In genomic region chr11:115564961-115565360, GRCm38 (mm10) we compare ENCODE assay signal across 7 mouse cellular contexts. TPM values are rescaled to one million over a fixed set of nuclear protein-coding genes. Genes with fewer than 3 reads are reported as not detected.
DNase-seq lines count a peak whose midpoint lies in the region; ATAC-seq and TF ChIP-seq lines count a peak whose summit lies in the region.

No protein-coding gene starts in this region.

- peak overlapping the region; percentile 79 for H3K9ac ChIP-seq in neural tube, embryonic 11.5 days (ENCODE audit: low read length)
- peak overlapping the region; percentile 60 for H3K9ac ChIP-seq in limb, embryonic 14.5 days (ENCODE audit: low read depth, low read length, severe bottlenecking)
- peak overlapping the region; percentile 76 for H3K9ac ChIP-seq in stomach, embryonic 16.5 days (ENCODE audit: low read length)

- H3K27ac ChIP-seq in neural tube, embryonic 11.5 days (ENCODE audit: low read depth, low read length), result no peak overlapping the region
- H3K27ac ChIP-seq in forebrain, embryonic 10.5 days, result peak overlapping the region; percentile 100
- no peak overlapping the region for H3K27ac ChIP-seq in limb, embryonic 14.5 days (replicated peaks; ENCODE audit: low read depth, low read length)
- H3K27ac ChIP-seq in stomach, embryonic 16.5 days (ENCODE audit: low read length), result no peak overlapping the region

- H3K9me3 ChIP-seq in neural tube, embryonic 11.5 days (ENCODE audit: control insufficient read depth, low read length), result no peaks in the 10 kb centered on the region
- H3K9me3 ChIP-seq in forebrain, embryonic 10.5 days, result no peaks in the 10 kb centered on the region
- H3K9me3 ChIP-seq in limb, embryonic 14.5 days (ENCODE audit: control insufficient read depth, low read length), result no peaks in the 10 kb centered on the region
- H3K9me3 ChIP-seq in stomach, embryonic 16.5 days (replicated peaks; ENCODE audit: control insufficient read depth, low read length), result no peaks in the 10 kb centered on the region

- H3K4me3 ChIP-seq in neural tube, embryonic 11.5 days (ENCODE audit: low read depth, low read length), result peak overlapping the region; percentile 79
- peak overlapping the region; percentile 92 for H3K4me3 ChIP-seq in forebrain, embryonic 10.5 days
- peak overlapping the region; percentile 57 for H3K4me3 ChIP-seq in limb, embryonic 14.5 days (replicated peaks; ENCODE audit: low read length)
- peak overlapping the region; percentile 77 for H3K4me3 ChIP-seq in stomach, embryonic 16.5 days (replicated peaks; ENCODE audit: low read length)

- H3K4me1 ChIP-seq in neural tube, embryonic 11.5 days (ENCODE audit: control insufficient read depth, insufficient read depth, low read length), result peaks cover 5% of the 10 kb centered on the region; the same call in 1 of the 2 replicates
- peaks cover 24% of the 10 kb centered on the region for H3K4me1 ChIP-seq in forebrain, embryonic 10.5 days
- peaks cover 8% of the 10 kb centered on the region for H3K4me1 ChIP-seq in limb, embryonic 14.5 days (ENCODE audit: control insufficient read depth, insufficient read depth, low read length)
- H3K4me1 ChIP-seq in stomach, embryonic 16.5 days (ENCODE audit: control insufficient read depth, insufficient read depth, low read length), result peaks cover 12% of the 10 kb centered on the region

- 21% methylated on average over 7 of the region's 7 CpGs for WGBS in neural tube, embryonic 11.5 days
- WGBS in forebrain, embryonic 10.5 days, result 26% methylated on average over 7 of the region's 7 CpGs
- 18% methylated on average over 7 of the region's 7 CpGs for WGBS in limb, embryonic 14.5 days
- WGBS in stomach, embryonic 16.5 days, result 14% methylated on average over 7 of the region's 7 CpGs

- H3K4me2 ChIP-seq in neural tube, embryonic 11.5 days (ENCODE audit: low read depth), result peak overlapping the region; percentile 64
- peak overlapping the region; percentile 72 for H3K4me2 ChIP-seq in limb, embryonic 14.5 days (replicated peaks; ENCODE audit: low read depth, low read length, severe bottlenecking)
- peak overlapping the region; percentile 72 for H3K4me2 ChIP-seq in stomach, embryonic 16.5 days (ENCODE audit: low read depth, low read length)

- DNase-seq in neural tube, embryonic 11.5 days (ENCODE audit: low spot score), result no peak
- DNase-seq in neural tube, embryonic 10.5 days (ENCODE audit: extremely low spot score, low spot score), result no peak
- DNase-seq in forebrain, embryonic 10.5 days (ENCODE audit: extremely low spot score, low spot score), result no peak
- no peak for DNase-seq in limb, embryonic 14.5 days (ENCODE audit: low spot score)
- no peak for DNase-seq in adrenal gland, adult 2 months
- DNase-seq in urinary bladder, postnatal 10 days (ENCODE audit: low spot score), result no peak

- no peak for ATAC-seq in neural tube, embryonic 11.5 days (ENCODE audit: insufficient read depth, low FRiP score, low TSS enrichment)
- no peak for ATAC-seq in limb, embryonic 14.5 days (ENCODE audit: low FRiP score, low read depth)
- no peak for ATAC-seq in stomach, embryonic 16.5 days (ENCODE audit: insufficient read depth, low FRiP score)

- peaks cover 15% of the 10 kb centered on the region for H3K36me3 ChIP-seq in neural tube, embryonic 11.5 days (ENCODE audit: control insufficient read depth, insufficient read depth, low read length)
- H3K36me3 ChIP-seq in forebrain, embryonic 10.5 days (replicated peaks), result peaks cover 43% of the 10 kb centered on the region
- peaks cover 37% of the 10 kb centered on the region for H3K36me3 ChIP-seq in limb, embryonic 14.5 days (ENCODE audit: control insufficient read depth, insufficient read depth, low read length)
- peaks cover 4% of the 10 kb centered on the region; the same call in 1 of the 2 replicates for H3K36me3 ChIP-seq in stomach, embryonic 16.5 days (ENCODE audit: control insufficient read depth, insufficient read depth, low read length)

- no peaks in the 10 kb centered on the region for H3K27me3 ChIP-seq in neural tube, embryonic 11.5 days (ENCODE audit: control insufficient read depth, insufficient read depth, low read length)
- no peaks in the 10 kb centered on the region for H3K27me3 ChIP-seq in forebrain, embryonic 10.5 days (ENCODE audit: poor library complexity, severe bottlenecking)
- H3K27me3 ChIP-seq in limb, embryonic 14.5 days (ENCODE audit: control insufficient read depth, insufficient read depth, low read length), result no peaks in the 10 kb centered on the region
- no peaks in the 10 kb centered on the region for H3K27me3 ChIP-seq in stomach, embryonic 16.5 days (ENCODE audit: control insufficient read depth, insufficient read depth, low read length)

- no peak for TF ChIP-seq POLR2A in limb, embryonic 14.5 days (IDR thresholded peaks at IDR 0.05; ENCODE audit: borderline replicate concordance, extremely low read depth, insufficient read depth, insufficient read length)

RNA-seq across cellular contexts. Expression of gene Nup85, which starts 0.7 kb away (rescaled TPM):
- 174 and 187 TPM in 2 replicates for polyA plus RNA-seq in neural tube, embryonic 11.5 days (2014; fragmentation: Nextera tagmentation; extraction: Ambion mirVana)
- 281 and 299 TPM in 2 replicates for polyA plus RNA-seq in forebrain, embryonic 10.5 days (2016; fragmentation: Nextera tagmentation; extraction: Ambion mirVana)
- 184 and 187 TPM in 2 replicates for polyA plus RNA-seq in limb, embryonic 14.5 days (2012; rRNA removed)
- polyA plus RNA-seq in limb, embryonic 14.5 days (2014; fragmentation: Nextera tagmentation; extraction: Ambion mirVana), result 144 and 148 TPM in 2 replicates
- polyA plus RNA-seq in stomach, embryonic 16.5 days (2015; fragmentation: Nextera tagmentation; extraction: Ambion mirVana), result 138 and 141 TPM in 2 replicates
- total RNA-seq in adrenal gland, adult 2 months (2021), result 10 to 100 TPM; 32.5 to 46.0 TPM
- 24.7 and 28.9 TPM in 2 replicates for polyA plus RNA-seq in adrenal gland, adult 2 months (2012; rRNA removed)

RNA-seq across cellular contexts. Expression of gene Sumo2, which starts 28.9 kb away (rescaled TPM):
- polyA plus RNA-seq in neural tube, embryonic 11.5 days (2014; fragmentation: Nextera tagmentation; extraction: Ambion mirVana), result 1,294 and 1,337 TPM in 2 replicates
- polyA plus RNA-seq in forebrain, embryonic 10.5 days (2016; fragmentation: Nextera tagmentation; extraction: Ambion mirVana), result 1,497 and 1,498 TPM in 2 replicates
- polyA plus RNA-seq in limb, embryonic 14.5 days (2012; rRNA removed), result 543 and 563 TPM in 2 replicates
- 942 and 968 TPM in 2 replicates for polyA plus RNA-seq in limb, embryonic 14.5 days (2014; fragmentation: Nextera tagmentation; extraction: Ambion mirVana)
- polyA plus RNA-seq in stomach, embryonic 16.5 days (2015; fragmentation: Nextera tagmentation; extraction: Ambion mirVana), result 687 and 737 TPM in 2 replicates
- 100 to 1,000 TPM; 241 to 251 TPM for total RNA-seq in adrenal gland, adult 2 months (2021)
- polyA plus RNA-seq in adrenal gland, adult 2 months (2012; rRNA removed), result 15.9 and 18.9 TPM in 2 replicates

RNA-seq across cellular contexts. Expression of gene Mrps7, which starts 38.8 kb away (rescaled TPM):
- polyA plus RNA-seq in neural tube, embryonic 11.5 days (2014; fragmentation: Nextera tagmentation; extraction: Ambion mirVana), result 95.5 and 97.9 TPM in 2 replicates
- polyA plus RNA-seq in forebrain, embryonic 10.5 days (2016; fragmentation: Nextera tagmentation; extraction: Ambion mirVana), result 106 TPM in 2 replicates
- polyA plus RNA-seq in limb, embryonic 14.5 days (2012; rRNA removed), result 40.2 and 47.4 TPM in 2 replicates
- polyA plus RNA-seq in limb, embryonic 14.5 days (2014; fragmentation: Nextera tagmentation; extraction: Ambion mirVana), result 86.6 and 89.0 TPM in 2 replicates
- 78.5 and 91.1 TPM in 2 replicates for polyA plus RNA-seq in stomach, embryonic 16.5 days (2015; fragmentation: Nextera tagmentation; extraction: Ambion mirVana)
- total RNA-seq in adrenal gland, adult 2 months (2021), result 100 to 1,000 TPM in 1 of 2 experiments, 10 to 100 TPM in 1; 99.9 to 121 TPM
- polyA plus RNA-seq in adrenal gland, adult 2 months (2012; rRNA removed), result 31.8 and 33.5 TPM in 2 replicates

RNA-seq across cellular contexts. Expression of gene Gga3, which starts 38.9 kb away (rescaled TPM):
- 31.4 and 31.7 TPM in 2 replicates for polyA plus RNA-seq in neural tube, embryonic 11.5 days (2014; fragmentation: Nextera tagmentation; extraction: Ambion mirVana)
- 29.6 and 35.0 TPM in 2 replicates for polyA plus RNA-seq in forebrain, embryonic 10.5 days (2016; fragmentation: Nextera tagmentation; extraction: Ambion mirVana)
- 39.5 and 48.2 TPM in 2 replicates for polyA plus RNA-seq in limb, embryonic 14.5 days (2012; rRNA removed)
- polyA plus RNA-seq in limb, embryonic 14.5 days (2014; fragmentation: Nextera tagmentation; extraction: Ambion mirVana), result 17.7 and 19.1 TPM in 2 replicates
- 17.4 and 18.8 TPM in 2 replicates for polyA plus RNA-seq in stomach, embryonic 16.5 days (2015; fragmentation: Nextera tagmentation; extraction: Ambion mirVana)
- 10 to 100 TPM; 21.8 to 38.7 TPM for total RNA-seq in adrenal gland, adult 2 months (2021)
- polyA plus RNA-seq in adrenal gland, adult 2 months (2012; rRNA removed), result 22.6 and 38.9 TPM in 2 replicates

RNA-seq across cellular contexts. Expression of gene Mif4gd, which starts 47.8 kb away (rescaled TPM):
- polyA plus RNA-seq in neural tube, embryonic 11.5 days (2014; fragmentation: Nextera tagmentation; extraction: Ambion mirVana), result 17.1 and 17.7 TPM in 2 replicates
- 20.3 and 23.8 TPM in 2 replicates for polyA plus RNA-seq in forebrain, embryonic 10.5 days (2016; fragmentation: Nextera tagmentation; extraction: Ambion mirVana)
- polyA plus RNA-seq in limb, embryonic 14.5 days (2012; rRNA removed), result 34.2 and 36.1 TPM in 2 replicates
- polyA plus RNA-seq in limb, embryonic 14.5 days (2014; fragmentation: Nextera tagmentation; extraction: Ambion mirVana), result 23.1 and 23.5 TPM in 2 replicates
- polyA plus RNA-seq in stomach, embryonic 16.5 days (2015; fragmentation: Nextera tagmentation; extraction: Ambion mirVana), result 35.9 and 47.4 TPM in 2 replicates
- total RNA-seq in adrenal gland, adult 2 months (2021), result 100 to 1,000 TPM in 1 of 2 experiments, 10 to 100 TPM in 1; 92.5 to 170 TPM
- 182 and 243 TPM in 2 replicates for polyA plus RNA-seq in adrenal gland, adult 2 months (2012; rRNA removed)

Comparison
In these comparisons a context has a peak if more than half of its experiments do, and no peak if none do; other contexts are left out.
1. RNA of gene Sumo2, which starts 28.9 kb away (polyA plus RNA-seq): 1,497 to 1,498 TPM in forebrain, embryonic 10.5 days, 1,294 to 1,337 TPM in neural tube, embryonic 11.5 days, 543 to 968 TPM in limb, embryonic 14.5 days and 687 to 737 TPM in stomach, embryonic 16.5 days; 15.9 to 18.9 TPM in adrenal gland, adult 2 months; every median in the first group is over 10 times any median in the second.
2. Peak in every context shown above with its lines, with median percentiles within 50 percentile points of each other: H3K4me2 ChIP-seq, H3K4me3 ChIP-seq and H3K9ac ChIP-seq.